Mouse (Mus musculus) urinary bladder, postnatal 36 days (tissue): ENCODE measurements at regions not wholly inside any gene's neighbourhood (a gene's known extent, or its start where the extent isn't known, plus 50 kb on each side); places are given as distances from the start of the nearest gene placed in this dataset.

Source experiments
- DNase-seq, 2 experiments: peaks; one replicate each; pipeline ENCODE4 v3.0.0; 2022; ENCODE audit warnings: low spot score in 2 of 2, mixed read lengths in 1 of 2

- DNase-seq = no peak
Observed at GRCm38 (mm10) chr17:83935232-83935631, 87.5 kb upstream of the Haao start.

- no peak for DNase-seq
Observed at GRCm38 (mm10) chr17:83933743-83934142, 86.0 kb upstream of the Haao start.

DNA sequence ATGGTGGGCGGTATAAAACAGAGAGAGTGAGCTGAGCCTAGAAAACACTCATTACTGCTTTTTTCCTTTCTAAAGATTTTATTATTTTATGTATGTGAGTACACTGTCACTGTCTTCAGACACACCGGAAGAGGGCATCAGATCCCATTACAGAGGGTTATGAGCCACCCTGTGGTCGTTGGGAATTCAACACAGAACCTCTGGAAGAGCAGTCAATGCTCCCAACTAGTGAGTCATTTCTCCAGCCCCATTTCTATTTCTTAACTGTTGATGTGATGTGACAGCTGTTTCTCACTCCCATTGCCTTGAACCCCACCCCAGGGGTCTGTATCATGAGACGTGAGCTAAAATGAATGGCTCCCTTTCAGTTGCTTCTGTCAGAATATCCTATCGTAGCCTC is 82.6 kb upstream of the Haao start:
- no peak for DNase-seq

DNA sequence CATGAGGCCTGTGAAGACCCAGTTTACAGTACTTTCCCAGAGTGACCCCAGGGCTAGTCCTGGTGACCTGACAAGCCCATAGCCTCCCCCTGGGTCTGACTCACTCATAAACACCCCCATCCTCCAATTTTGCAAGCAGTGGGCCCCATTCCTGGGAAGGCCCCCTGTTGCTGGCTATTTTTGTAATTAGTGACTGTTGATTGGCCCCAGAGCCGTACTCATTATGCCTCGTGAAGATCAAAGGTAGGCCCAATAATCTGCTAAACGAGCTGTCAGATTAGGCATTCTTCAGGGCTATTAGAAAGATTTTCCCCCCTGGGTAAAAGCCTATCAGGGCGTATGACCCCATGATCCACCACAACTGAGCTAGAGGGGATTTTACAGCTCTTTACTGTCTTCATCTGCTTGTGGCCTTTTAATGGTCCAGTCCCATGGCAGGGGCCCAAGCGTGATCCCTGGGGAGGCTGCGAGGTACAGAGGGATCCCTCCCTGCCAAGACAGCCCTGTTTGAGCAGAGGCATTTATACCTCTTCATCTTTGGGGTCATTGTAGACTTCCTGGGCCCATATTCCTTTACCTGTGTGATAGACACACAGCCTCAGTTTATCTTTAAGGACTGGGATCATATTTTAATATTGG is 80.1 kb upstream of the Haao start:
- DNase-seq = peak in 1 of 2 experiments; percentile 48

GRCm38 (mm10) chr17:83924259-83924922 is 76.6 kb upstream of the Haao start:
- DNase-seq = no peak

- no peak for DNase-seq
Observed at GRCm38 (mm10) chr17:83920894-83921293, 73.1 kb upstream of the Haao start.

DNA sequence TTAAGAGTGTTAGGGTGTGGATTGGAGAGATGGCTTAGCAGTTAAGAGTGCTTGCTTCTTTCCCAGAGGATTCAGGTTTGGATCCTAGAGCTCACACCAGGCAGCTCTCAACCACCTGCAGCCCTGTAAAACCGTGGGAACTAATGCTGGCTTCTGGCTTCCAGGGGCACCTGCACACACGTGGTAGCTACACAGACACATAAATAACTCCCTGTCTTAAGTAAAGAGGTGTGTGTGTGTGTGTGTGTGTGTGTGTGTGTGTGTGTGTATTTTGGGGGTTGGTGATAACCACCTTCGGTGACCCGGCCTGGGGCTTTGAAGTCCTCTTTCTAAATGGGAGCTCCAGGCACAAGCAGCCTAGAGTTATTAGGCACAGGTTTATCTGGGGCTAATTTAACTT is 72.5 kb upstream of the Haao start:
- DNase-seq = no peak

- DNase-seq = no peak
Observed at GRCm38 (mm10) chr17:83918413-83919139, 70.8 kb upstream of the Haao start.

DNA sequence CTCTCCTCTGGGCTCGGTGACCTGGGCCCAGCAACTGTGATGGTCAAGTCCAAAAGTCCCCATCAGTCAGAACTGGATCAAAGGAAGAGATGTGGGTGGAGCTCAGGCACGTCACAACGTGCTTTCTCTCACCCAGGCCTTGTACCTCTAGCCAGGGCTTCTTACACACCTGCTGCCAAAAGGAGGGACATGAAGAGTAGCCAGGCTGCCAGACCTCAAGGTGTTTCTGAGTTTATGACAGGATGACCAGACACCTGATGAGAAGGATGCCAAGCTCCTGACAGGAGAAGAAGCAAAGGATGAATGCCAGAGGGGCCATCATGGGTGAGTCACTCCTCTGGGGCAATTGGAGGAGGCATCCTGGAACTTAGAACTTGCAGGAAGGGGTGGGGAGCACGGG is 70.0 kb upstream of the Haao start:
- no peak for DNase-seq

GRCm38 (mm10) chr17:83916684-83917166 is 69.0 kb upstream of the Haao start:
- peak; percentile 49 to 73 for DNase-seq

- no peak for DNase-seq
Observed at GRCm38 (mm10) chr17:83915034-83915433, 67.3 kb upstream of the Haao start.

GRCm38 (mm10) chr17:83914603-83915002 is 66.8 kb upstream of the Haao start:
- DNase-seq = no peak

- DNase-seq = no peak
Observed at GRCm38 (mm10) chr17:83913711-83914415, 66.1 kb upstream of the Haao start.

DNA sequence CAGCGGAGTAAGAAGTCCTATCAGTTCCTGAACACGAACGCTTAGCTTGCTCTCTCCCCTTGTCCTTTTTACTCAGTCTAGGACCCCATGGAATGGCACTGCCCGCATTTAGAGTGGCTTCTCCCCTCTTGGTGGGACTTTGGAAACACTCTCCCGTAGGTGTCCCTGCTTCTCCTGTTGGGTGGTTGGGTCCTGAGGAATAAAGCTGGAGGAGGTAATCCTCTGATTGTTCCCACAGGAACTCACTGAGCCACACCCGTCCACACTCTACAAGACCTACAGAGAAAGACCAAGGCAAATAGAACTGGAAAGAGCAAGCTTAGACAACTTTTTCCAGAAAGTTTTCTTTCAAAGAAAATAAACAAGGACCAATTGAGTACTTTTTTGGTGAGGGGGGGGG is 64.7 kb upstream of the Haao start:
- DNase-seq = no peak

DNA sequence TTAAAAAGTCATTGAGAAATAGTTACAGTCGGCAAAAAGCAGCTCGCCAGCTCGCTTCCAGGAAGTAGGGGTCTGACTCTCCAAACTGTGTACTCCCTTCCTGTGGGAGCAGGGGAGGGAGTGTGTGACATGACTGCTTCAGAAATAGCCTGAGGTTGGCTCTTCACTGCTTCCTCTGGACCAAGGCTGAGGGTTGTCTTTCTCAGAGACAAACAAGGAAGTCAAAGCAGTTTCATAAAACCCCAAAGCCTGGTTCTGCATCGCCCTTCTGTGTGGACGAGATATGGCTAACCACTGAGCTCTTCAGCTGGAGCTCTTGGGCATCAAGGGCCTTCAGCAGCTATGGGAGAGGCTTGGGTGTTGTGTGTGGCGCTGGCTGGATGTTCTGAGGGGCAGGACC is 61.0 kb upstream of the Haao start:
- no peak for DNase-seq

GRCm38 (mm10) chr17:83907538-83907937 is 59.8 kb upstream of the Haao start:
- no peak for DNase-seq

DNA sequence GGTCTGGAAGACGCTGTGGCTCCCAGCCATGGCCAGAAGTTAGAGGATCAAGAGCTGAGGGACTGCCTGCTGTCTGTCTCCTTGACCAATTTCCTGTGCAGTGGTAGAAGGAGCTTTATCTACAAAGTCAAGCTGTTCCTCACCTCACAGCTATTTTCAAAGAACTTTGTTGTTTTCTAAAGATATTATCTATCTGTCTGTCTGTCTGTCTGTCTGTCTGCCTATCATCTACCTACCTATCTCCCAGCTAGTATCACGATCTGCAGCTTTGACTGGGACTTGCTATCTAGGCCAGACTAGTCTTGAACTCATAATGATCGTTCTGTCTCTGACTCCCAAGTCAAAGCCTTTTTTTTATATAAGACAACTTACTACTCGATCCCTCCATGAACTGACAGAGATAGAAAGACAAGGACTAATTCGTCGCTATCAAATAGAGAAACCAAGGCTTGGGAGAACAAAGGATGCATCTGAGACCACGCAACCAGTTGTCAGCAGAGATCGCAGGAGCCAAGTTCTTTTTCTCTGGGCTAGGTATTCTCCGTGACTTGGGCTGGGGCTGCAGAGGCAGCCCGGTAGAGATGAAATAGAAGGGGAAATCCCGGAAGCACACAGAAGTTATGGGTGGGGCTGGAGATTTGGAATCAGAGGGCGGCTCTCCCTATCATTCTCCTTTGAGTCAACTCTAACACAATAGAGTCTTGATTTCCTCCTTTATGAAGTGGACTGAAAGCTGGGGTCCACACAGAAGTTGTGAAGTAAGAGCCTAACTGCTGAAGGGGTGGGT is 59.2 kb upstream of the Haao start:
- no peak for DNase-seq

DNA sequence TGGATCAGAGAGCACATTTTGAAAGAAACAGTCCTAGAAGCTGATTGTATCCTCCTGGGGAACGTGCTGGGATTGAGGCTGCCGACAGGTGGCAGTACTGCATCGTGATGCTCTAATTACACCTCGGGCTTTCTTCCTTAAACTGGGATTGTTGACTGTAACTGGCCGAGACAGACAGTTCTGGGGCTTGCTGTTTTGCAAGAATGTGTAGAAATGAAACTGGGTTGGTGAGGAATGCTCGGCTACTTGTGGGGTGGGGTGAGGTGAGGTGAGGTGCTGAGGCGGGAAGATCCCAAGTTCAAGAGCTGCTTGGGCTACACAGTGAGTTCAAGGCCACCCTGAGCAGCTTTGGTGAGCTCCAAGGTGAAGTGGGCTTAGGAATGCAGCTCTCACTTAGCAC is 55.7 kb upstream of the Haao start:
- DNase-seq = peak; percentile 74 to 80

GRCm38 (mm10) chr17:83902523-83902922 is 54.8 kb upstream of the Haao start:
- DNase-seq = no peak

GRCm38 (mm10) chr17:83902091-83902490 is 54.3 kb upstream of the Haao start:
- DNase-seq = peak in 1 of 2 experiments; percentile 57

DNA sequence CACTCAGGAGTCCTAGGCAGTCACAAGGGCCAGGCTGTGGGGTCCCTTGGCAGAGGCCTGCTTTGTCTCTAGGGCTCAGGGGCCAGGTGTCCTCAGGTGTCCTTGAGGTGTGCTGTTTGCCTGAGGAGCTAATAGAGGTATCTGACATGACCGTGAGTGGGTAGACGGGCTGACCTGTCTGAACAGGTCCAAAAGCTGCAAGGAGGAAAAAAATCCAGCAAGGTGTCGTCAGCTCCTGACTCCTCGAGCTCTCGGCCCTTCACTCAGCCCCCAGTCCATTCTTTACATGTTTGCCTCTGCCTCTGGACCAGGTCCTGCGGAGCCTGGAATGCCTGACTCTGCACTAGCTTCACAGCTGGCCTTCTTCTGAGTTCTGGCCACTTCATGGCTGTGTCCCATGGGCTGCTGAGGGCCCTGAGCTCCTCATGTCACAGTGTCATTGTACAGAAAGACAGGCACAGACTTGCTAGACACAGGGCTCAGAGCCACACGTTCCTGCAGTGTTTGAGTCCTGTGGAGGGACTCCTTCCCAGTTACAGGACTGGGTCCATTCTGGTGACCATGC is 51.9 kb upstream of the Haao start:
- DNase-seq = no peak
